Mouse (Mus musculus) erythroblast, adult 5-6 weeks (primary cell): Measurements from ENCODE around the gene Apol9a. TPM values are rescaled to one million over a fixed set of nuclear protein-coding genes. Genes with fewer than 3 reads are reported as not detected.

Experiments used
- ATAC-seq: replicated peaks from 2 replicates; pipeline ENCODE4 v1.8.0; 2016; ENCODE audit warnings: moderate number of reproducible peaks, mild to moderate bottlenecking, moderate TSS enrichment, inconsistent platforms; ENCODE audit not compliant: poor library complexity, low FRiP score, severe bottlenecking
- total RNA-seq, 2 experiments: library from RNA; stranded (forward) in 1 of 2; stranded (reverse) in 1 of 2; fragments of 150-400 nt in 1 of 2; fragments of 200-764, 138-1000 nt in 1 of 2; gene quantifications; 2 replicates each; pipeline versions ENCODE4 v1.2.3 to v1.2.4; 2015 to 2017; ENCODE audit warnings: low replicate concordance in 2 of 2

Apol9a gene
- total RNA-seq, 2 experiments from 2014 or later, result 0.34 TPM; not detected in 1

GRCm38 (mm10) chr15:77381481-77381880 is 29.5 kb downstream of the Apol9a start:
- no peak for ATAC-seq

DNA sequence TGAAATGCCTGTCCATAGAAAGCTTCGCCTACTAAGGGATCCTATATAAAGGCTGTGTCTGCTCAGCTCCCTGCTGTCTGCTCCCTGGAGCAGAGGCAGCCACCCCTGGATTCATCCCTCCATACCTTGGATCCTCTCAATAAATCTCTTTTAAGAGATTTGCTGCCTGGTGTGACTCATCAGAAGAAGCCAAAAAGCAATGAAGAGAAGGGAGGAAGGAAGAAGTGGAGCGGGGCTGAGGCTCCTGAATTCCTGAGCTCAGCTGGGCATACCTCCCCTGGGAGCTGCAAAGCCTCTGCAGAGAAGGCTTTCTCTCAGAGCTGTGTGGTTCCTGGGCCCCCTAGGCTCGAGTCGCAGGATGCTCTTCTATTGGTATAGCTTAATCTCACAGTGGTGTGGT is 31.0 kb downstream of the Apol9a start:
- ATAC-seq, result no peak

DNA sequence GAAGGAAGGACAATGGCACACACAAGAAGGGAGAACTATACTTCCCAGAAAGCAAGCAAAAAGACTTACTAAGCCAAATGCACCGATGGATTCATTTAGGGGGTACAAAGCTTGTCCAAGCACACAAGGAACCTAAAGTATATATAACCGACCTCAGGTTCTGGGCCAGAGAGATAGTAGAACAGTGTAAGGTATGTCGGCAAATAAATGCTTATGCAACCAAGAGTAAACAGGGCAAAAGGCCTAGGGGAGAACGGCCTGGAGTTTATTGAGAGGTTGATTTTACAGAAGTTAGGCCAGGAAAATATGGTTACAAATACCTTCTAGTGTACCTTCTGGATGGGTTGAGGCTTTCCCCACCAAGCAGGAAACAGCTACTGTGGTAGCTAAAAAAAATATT is 33.5 kb downstream of the Apol9a start:
- no peak for ATAC-seq

DNA sequence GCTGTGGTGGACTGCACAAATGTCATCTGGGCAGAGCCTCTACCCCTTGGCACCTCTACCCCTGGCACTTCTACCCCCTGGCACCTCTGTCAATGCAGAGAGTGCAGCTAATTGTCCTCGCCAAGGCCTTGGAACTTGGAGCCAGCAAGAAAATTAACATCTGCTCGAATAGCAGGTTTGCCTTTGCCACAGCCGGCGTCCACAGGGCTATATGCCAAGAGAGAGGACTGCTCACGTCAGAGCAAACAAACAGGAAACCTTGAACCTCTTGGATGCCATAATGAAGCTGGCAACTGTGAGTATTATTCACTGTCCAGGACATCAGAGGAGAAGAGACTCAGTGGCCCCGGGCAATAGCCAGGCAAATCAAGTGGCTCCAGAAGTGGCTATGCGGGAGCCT is 34.0 kb downstream of the Apol9a start:
- no peak for ATAC-seq

GRCm38 (mm10) chr15:77370588-77370987 is 40.3 kb downstream of the Apol9a start:
- no peak for ATAC-seq

- ATAC-seq, result no peak
Observed at GRCm38 (mm10) chr15:77369981-77370380, 41.0 kb downstream of the Apol9a start.

DNA sequence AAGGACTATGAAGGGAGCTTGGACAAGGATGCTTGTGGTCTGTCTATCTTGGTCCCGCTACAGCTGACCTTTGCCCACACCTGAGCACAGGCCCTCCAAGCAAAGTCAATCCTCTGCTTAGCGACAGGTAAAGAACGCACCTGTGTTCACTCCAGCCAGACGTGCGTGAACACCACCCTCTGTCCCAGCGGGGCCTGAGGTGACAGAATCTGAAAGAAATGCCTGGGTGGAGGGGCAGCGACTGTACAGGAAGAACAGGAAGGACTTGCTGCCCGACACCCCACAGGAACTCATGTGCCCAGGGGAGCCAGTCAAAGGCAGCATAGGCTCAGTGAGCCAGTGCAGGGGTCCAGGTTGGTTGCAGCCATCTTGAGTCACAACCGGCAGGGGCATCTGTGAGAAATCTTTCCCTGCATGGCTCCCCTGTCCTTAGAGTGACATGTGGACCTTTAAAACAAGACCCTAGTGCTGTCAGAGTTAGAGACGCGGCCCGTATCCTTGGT is 42.1 kb downstream of the Apol9a start:
- no peak for ATAC-seq

DNA sequence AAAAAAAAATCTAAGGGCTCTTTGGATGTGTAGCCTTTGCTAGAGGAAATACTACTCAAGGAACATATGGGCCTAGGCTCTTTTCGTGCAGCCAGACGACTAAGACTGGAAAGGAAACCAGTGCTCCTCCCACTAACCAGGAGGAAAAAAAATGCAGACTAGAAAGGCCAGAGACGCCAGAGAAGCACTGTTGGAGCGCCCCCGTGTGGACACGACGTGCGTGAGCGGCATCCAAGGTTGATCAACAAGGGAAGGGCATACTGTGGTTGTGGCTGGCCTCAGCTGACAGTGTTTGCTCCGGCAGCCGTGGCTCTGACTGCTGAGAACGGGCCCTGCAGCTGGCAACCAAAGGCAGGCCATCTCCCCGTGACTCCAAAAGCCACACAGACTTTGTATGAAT is 42.8 kb downstream of the Apol9a start:
- ATAC-seq, result peak; percentile 60

- no peak for ATAC-seq
Observed at GRCm38 (mm10) chr15:77367504-77367903, 43.4 kb downstream of the Apol9a start.

DNA sequence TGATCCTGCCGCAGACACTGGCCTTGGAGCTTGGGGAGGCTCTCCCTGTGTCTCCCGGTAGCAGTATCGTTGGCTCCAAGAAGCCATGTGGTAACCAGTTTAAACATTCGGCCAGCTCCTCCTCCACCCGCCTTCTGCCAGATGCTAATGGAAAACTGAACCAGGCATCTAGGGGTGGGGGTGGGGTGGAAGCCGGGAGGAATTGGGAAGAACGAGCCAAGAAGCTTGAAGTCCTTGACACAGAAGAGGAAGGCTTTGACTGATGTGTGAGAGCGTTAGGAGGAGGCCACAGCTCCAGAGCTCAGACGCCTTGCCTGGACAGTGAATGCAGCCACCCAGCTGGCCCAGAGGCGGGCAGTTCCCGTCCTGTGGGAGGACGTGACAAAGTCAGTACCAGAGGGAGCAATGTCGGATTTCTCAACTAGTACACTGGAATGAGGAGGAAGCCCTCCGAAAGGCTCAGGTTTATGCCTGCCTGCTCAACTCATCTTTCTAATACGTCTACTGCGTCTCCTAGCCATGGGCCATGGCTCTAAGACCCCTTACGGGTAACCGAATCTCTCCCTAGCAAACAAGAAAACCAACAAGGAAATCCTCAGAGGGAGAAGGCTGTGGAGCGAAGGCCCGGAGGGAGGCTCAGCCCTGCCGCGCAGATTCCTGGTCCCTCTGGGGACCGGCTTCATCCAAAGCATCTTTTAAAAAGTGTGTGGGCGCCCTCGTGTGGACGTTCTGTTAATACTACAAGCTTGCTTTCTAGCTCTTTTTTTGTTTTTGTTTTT is 44.0 kb downstream of the Apol9a start:
- no peak for ATAC-seq

- no peak for ATAC-seq
Observed at GRCm38 (mm10) chr15:77365700-77366570, 45.0 kb downstream of the Apol9a start.

GRCm38 (mm10) chr15:77364026-77364425 is 46.9 kb downstream of the Apol9a start:
- no peak for ATAC-seq

- no peak for ATAC-seq
Observed at GRCm38 (mm10) chr15:77363578-77363977, 47.4 kb downstream of the Apol9a start.

DNA sequence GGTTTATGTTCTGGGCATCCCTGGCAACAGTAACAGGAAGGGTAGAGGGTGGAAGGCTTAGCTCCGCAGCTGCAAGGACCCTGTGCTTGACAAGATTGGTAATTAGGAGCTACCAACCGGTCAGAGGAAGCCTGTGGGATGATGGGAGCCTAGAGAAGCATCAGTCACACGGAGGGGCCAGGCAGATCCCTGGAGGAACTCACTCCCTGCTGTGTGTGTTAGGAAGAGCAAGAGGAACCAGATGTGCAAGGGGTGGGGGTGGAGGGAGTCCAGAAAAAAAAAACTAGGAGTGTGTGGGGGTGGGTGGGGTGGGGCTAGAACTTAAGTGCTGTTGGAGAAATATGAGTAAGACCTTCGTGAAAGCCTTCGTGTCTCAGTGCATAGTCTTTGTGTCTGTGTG is 48.0 kb downstream of the Apol9a start:
- ATAC-seq, result no peak

- no peak for ATAC-seq
Observed at GRCm38 (mm10) chr15:77359905-77360304, 51.0 kb downstream of the Apol9a start.

- ATAC-seq, result no peak
Observed at GRCm38 (mm10) chr15:77359486-77359885, 51.4 kb downstream of the Apol9a start.

DNA sequence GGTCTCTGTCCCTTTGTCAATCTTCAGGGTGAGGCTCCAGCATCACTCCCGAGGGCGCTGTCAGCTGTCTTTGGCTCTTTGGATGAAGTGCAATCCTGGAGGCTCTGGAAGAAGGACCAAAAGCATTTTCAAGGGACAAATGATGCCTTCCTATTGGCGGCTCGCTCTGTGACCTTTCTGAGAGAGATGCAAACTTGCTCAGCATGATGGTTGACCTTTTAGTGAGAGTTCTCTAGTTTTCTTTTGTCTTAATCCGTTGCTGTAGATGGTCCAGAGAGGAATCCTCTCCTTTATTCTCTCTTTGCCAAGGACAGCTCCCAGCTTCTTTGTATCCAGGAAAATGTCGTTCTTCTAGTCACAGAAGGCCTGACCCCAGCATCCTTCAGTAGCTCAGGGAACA is 51.9 kb downstream of the Apol9a start:
- ATAC-seq, result no peak

DNA sequence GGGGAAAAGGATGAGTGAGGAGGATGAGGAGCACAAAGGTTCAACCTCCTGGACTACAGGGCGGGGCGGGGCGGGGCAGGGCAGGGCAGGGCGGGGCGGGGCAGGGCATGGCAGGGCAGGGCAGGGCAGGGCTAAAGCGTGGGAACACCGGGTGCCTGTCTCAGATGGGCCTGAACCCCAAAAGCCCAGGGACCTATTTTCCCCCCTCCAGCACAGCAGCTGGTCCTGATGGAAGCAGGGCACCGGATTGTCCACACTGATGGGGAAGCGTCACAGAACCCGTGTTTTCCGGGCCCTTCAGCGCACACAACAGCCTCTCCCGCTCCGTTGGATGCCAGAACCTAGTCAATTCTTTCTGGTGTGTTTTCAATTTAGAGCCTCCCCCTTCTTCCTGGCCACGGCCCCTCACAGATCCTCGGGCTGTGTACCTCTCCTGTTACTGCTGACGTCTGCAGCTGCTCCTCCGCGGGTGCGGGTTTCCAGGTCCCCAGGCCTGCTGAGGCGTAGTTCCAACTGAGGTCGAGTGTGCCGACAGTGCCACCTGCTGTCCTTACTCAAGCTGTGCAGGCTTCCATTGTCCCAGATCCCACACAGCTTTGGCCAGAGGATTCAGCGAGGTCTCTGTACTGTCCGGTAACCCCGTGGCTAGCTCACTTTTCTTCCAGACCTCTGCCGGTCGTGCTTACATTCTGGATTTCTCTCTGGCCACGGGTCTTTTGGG is 52.5 kb downstream of the Apol9a start:
- ATAC-seq, result no peak

DNA sequence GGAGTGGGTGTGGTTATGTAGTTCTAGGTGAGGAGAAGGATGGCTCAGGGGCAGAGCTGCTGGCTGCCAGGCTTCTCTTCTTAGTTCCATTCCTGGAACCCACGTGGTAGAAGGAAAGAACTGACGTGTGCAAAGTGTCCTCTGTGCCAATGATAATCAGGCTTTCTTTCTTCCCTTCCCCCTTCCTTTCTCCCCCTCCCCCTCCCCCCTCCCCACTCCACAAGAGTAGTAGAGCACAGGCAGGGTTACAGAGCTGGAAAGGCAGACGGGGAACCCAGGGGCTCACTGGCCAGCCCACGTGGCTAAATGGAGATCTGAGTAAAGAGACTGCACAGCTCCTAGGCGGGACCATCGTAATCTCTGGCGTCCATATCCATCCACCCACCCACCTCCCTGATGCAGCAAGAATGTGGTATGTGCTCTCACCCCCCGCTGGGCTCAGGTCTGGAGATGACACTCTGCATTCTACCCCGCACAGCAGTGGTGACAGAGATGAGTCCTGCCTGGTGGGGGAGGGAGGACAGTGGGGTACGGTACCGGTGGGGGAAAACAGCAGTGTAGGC is 54.6 kb downstream of the Apol9a start:
- ATAC-seq, result no peak
